Mouse (Mus musculus): ENCODE measurements around the gene Rsph9. TPM values are rescaled to one million over a fixed set of nuclear protein-coding genes. Genes with fewer than 3 reads are reported as not detected.

Gene Rsph9
- polyA plus RNA-seq (2012; rRNA removed; ENCODE audit: low replicate concordance) = 5.0 and 6.8 TPM in 2 replicates

DNA sequence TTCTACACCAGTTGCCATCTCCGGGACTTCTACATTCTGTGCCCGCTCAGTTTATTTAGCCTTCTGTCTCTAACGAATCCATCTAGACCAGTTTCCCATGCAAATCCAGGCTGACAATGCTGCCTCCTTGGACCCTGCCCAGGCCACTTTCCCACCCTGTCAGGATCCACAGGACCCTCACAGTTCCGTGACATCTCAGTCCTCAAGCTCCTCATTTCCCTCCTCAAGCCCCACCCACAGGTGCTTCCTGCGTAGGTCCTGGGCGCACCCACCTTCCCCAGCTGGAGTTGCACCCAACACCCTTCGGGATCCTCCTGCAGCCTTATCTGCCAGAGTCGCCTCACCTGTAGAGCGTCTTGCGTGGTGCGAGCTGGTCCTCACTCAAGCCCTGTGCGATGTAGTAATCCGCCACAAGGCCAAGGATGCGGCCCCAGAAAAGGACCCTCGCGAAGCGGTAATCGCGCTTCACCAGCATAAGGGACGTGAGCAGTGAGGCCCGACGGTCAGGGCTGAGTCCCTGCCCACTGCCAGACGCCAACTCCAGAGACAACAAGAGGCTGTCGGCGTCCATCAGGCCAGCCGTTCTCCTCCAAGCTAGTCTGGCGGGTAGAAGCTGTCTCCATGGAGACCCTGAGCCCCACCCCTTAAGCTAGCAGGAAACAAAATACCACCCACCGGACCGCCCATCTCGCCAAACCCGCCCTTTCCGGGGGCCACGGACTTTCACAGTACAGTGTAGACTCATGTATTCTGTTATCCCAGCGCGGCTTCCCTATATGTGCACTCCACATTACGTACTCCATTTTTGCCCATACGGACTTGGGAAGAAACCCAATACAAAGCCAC is at the start of gene Rsph9:
Gene Rsph9, minus strand, starts transcription at position 639 of the 846 bp plus-strand sequence.

GRCm38 (mm10) chr17:46160686-46161085 is 16.7 kb upstream of the Rsph9 start, which contains the start of gene Gtpbp2:
Gtpbp2 (plus strand) TSS chr17:46161032.

GRCm38 (mm10) chr17:46152847-46153782 is 9.1 kb upstream of the Rsph9 start, which contains the start of gene Mad2l1bp:
Mad2l1bp (minus strand) TSS chr17:46153553.

DNA sequence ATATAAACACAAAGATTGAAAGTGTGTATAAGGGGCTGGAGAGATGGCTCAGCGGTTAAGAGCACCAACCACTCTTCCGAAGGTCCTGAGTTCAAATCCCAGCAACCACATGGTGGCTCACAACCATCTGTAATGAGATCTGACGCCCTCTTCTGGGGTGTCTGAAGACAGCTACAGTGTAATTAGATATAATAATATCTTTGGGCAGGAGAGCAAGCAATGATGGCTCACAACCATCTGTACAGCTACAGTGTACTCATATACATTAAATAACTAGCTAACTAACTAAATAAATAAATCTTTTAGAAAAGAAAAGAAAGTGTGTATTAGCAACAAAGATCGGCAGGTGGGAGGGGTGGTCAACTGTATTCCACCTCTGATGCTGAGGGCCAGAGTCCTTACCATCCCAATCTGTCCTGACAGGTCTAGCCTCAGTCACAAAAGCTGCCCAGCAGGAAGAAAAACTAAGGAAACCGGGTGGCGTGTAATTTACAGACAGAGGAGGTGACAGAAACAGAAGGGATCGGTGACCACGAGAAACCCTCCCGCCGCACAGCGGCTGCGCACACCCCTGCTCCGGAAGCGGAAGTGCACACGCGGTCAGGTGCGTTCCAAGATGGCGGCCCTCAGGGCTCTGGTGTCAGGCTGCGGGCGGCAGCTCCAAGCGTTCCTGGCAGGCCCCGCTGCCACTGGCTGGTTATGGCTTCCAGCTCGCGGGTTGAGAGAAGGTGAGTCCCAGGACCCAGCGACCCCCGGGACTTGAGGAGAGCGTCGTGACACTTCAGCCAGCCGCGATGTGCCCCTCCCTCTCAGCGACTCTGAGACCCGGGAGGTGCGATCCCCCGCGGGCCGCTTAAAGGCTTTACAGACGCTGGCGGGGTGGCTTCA is 33.4 kb downstream of the Rsph9 start, which contains the start of gene Mrps18a:
Gene Mrps18a, plus strand, starts transcription at position 585 of the 888 bp plus-strand sequence.

Other genes starting within 250 kb of the Rsph9 start
- 326 and 345 TPM in 2 replicates for gene Vegfa, start 111.8 kb downstream of the Rsph9 start, polyA plus RNA-seq (2012; rRNA removed; ENCODE audit: low replicate concordance)
- 36.4 and 54.9 TPM in 2 replicates for gene Mrps18a, start 33.2 kb downstream of the Rsph9 start, polyA plus RNA-seq (2012; rRNA removed; ENCODE audit: low replicate concordance)
- gene Mad2l1bp, start 9.3 kb upstream of the Rsph9 start, polyA plus RNA-seq (2012; rRNA removed; ENCODE audit: low replicate concordance) = 15.7 and 17.7 TPM in 2 replicates
- gene Gtpbp2, start 16.8 kb upstream of the Rsph9 start, polyA plus RNA-seq (2012; rRNA removed; ENCODE audit: low replicate concordance) = 130 and 159 TPM in 2 replicates
- 5.6 and 7.7 TPM in 2 replicates for gene Polh, start 58.4 kb upstream of the Rsph9 start, polyA plus RNA-seq (2012; rRNA removed; ENCODE audit: low replicate concordance)
- gene Xpo5, start 58.6 kb upstream of the Rsph9 start, polyA plus RNA-seq (2012; rRNA removed; ENCODE audit: low replicate concordance) = 17.5 and 23.7 TPM in 2 replicates
- gene Polr1c, start 103.8 kb upstream of the Rsph9 start, polyA plus RNA-seq (2012; rRNA removed; ENCODE audit: low replicate concordance) = 30.8 and 44.5 TPM in 2 replicates
- gene Yipf3, start 103.9 kb upstream of the Rsph9 start, polyA plus RNA-seq (2012; rRNA removed; ENCODE audit: low replicate concordance) = 286 and 320 TPM in 2 replicates
- gene Lrrc73, start 109.3 kb upstream of the Rsph9 start, polyA plus RNA-seq (2012; rRNA removed; ENCODE audit: low replicate concordance) = 1.2 and 2.9 TPM in 2 replicates
- 38.5 and 59.6 TPM in 2 replicates for gene Tjap1, start 138.8 kb upstream of the Rsph9 start, polyA plus RNA-seq (2012; rRNA removed; ENCODE audit: low replicate concordance)
- gene Dlk2, start 153.2 kb upstream of the Rsph9 start, polyA plus RNA-seq (2012; rRNA removed; ENCODE audit: low replicate concordance) = 1.8 and 2.0 TPM in 2 replicates
- gene Abcc10, start 184.1 kb upstream of the Rsph9 start, polyA plus RNA-seq (2012; rRNA removed; ENCODE audit: low replicate concordance) = 22.9 and 27.6 TPM in 2 replicates
- 26.3 and 34.3 TPM in 2 replicates for gene Zfp318, start 239.5 kb upstream of the Rsph9 start, polyA plus RNA-seq (2012; rRNA removed; ENCODE audit: low replicate concordance)